Mouse (Mus musculus): Measurements from ENCODE around the gene Prkg1. TPM values are rescaled to one million over a fixed set of nuclear protein-coding genes. Genes with fewer than 3 reads are reported as not detected.
A peak's percentile ranks its signal among the peaks of the same experiment; 100 is the strongest.

The Prkg1 gene
- polyA plus RNA-seq, 1 experiment from 2014 or later, result 13.7 TPM

DNA sequence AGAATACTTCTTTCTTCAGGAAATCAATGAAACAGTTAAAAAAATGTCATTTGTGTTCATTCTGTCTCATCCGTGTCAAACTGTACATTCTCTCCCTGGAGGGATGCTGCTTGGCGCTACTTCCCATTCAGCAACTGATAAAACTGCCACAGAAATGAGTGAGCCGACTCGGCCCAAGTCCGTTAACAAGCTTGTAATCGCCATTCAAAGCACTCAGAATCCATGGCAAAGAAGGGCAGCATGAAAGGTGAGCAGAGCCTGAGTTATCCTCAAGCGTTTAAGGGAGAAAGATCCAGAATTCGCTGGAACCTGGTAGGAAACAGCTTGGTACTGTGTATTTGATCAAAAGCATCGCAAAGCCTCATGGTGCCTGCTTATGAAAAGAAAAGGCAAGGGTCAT is 339.6 kb downstream of the Prkg1 start:
- Histone ChIP-seq H3K9ac (ENCODE audit: low read depth, low read length) (no peak overlapping the region), H3K27me3 (replicated peaks; ENCODE audit: control insufficient read depth, insufficient read depth, low read length) (no peaks in the 10 kb centered on the region), H3K27ac (replicated peaks; ENCODE audit: low read depth, low read length) (no peak overlapping the region), H3K4me2 (ENCODE audit: low read depth, low read length) (0 out of 2 replicates have a peak overlapping the region, but pooled peaks have one; percentile 12), H3K36me3 (ENCODE audit: control insufficient read depth, insufficient read depth, low read length) (no peaks in the 10 kb centered on the region), H3K4me1 (ENCODE audit: control insufficient read depth, insufficient read depth, low read length) (peaks cover 15% of the 10 kb centered on the region), H3K4me3 (ENCODE audit: low read depth, low read length) (no peak overlapping the region), H3K9me3 (ENCODE audit: control insufficient read depth, low read length) (no peaks in the 10 kb centered on the region)
- DNase-seq (ENCODE audit: low spot score), result peak; percentile 14
- no peak for ATAC-seq (ENCODE audit: low read depth)
- WGBS, result 40% methylated on average over 9 of the region's 9 CpGs

DNA sequence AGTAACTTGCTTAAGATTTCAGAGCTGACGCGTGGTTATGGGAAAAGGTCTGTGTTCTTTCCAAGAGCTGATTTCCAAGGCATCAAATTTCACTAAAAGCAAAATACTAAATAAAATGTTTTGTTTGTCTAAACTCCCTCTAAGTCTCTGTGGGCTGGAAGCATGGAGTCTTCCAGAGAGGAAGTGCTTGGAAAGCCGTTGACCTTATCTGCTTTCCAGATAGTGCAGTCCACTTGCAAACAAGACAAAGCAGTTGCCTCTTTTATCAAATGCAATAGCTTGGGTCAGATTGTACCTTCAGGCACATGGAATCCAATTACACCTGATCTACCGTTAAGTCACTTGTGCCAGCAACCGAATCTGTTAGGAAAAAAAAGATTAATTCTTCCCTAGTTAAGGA is 340.5 kb downstream of the Prkg1 start:
- no peaks in the 10 kb centered on the region for H3K36me3 ChIP-seq (ENCODE audit: control insufficient read depth, insufficient read depth, low read length)
- peaks cover 15% of the 10 kb centered on the region for H3K4me1 ChIP-seq (ENCODE audit: control insufficient read depth, insufficient read depth, low read length)
- ATAC-seq (ENCODE audit: low read depth) (peak; percentile 18; the same call in 1 of the 2 replicates), DNase-seq (ENCODE audit: low spot score) (peak; percentile 52)
- H3K27ac ChIP-seq (replicated peaks; ENCODE audit: low read depth, low read length), result no peak overlapping the region
- no peak overlapping the region for H3K4me3 ChIP-seq (ENCODE audit: low read depth, low read length)
- no peak overlapping the region for H3K4me2 ChIP-seq (ENCODE audit: low read depth, low read length)
- no peaks in the 10 kb centered on the region for H3K27me3 ChIP-seq (replicated peaks; ENCODE audit: control insufficient read depth, insufficient read depth, low read length)
- WGBS, result 33% methylated on average over 5 of the region's 5 CpGs
- no peak overlapping the region for H3K9ac ChIP-seq (ENCODE audit: low read depth, low read length)
- no peaks in the 10 kb centered on the region for H3K9me3 ChIP-seq (ENCODE audit: control insufficient read depth, low read length)

DNA sequence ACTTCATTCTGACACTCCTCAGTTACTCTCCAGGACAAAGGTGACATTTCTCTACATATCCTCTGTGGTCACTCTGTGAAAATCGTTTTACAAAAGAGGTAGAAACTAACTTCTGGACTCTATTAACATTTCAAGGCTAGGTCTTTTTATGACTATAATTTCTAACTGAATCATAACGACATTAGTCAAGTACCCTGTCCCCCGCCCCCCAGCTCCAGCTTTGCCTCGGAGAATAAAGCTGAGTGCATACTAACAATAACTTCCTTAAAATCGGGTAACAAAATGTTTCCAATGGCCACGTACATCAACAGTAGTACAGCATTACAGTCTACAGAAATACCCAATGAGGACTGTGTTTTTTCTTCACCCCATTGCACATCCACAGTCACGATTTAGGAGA is 351.3 kb downstream of the Prkg1 start:
- H3K27me3 ChIP-seq (replicated peaks; ENCODE audit: control insufficient read depth, insufficient read depth, low read length), result no peaks in the 10 kb centered on the region
- no peak for ATAC-seq (ENCODE audit: low read depth)
- H3K4me3 ChIP-seq (ENCODE audit: low read depth, low read length), result no peak overlapping the region
- no peaks in the 10 kb centered on the region for H3K9me3 ChIP-seq (ENCODE audit: control insufficient read depth, low read length)
- H3K36me3 ChIP-seq (ENCODE audit: control insufficient read depth, insufficient read depth, low read length), result no peaks in the 10 kb centered on the region
- no peak overlapping the region for H3K9ac ChIP-seq (ENCODE audit: low read depth, low read length)
- no peak for DNase-seq (ENCODE audit: low spot score)
- no peaks in the 10 kb centered on the region for H3K4me1 ChIP-seq (ENCODE audit: control insufficient read depth, insufficient read depth, low read length)
- H3K4me2 ChIP-seq (ENCODE audit: low read depth, low read length), result no peak overlapping the region
- WGBS, result 78% methylated on average over 7 of the region's 7 CpGs
- H3K27ac ChIP-seq (replicated peaks; ENCODE audit: low read depth, low read length), result no peak overlapping the region

DNA sequence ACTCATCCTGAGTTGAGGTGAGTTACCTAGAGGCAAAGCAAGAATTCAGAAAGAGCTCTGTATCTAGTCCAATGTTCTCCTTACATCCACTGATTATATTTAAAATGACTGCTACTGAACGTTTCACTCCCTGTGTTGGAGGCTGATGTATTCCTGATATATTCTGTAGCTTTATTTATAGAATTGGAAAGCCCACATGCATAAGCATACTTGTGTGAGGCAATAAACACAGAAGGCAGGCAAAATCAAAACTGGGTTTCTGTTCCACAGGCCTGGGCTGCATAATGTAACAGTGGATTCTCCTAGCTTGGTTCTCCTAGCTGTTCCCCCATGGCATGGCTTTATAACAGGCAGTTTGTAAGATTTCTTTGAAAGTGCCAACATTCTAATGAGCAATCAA is 368.7 kb downstream of the Prkg1 start:
- Histone ChIP-seq H3K36me3 (ENCODE audit: control insufficient read depth, insufficient read depth, low read length) (no peaks in the 10 kb centered on the region), H3K9ac (ENCODE audit: low read depth, low read length) (no peak overlapping the region), H3K4me1 (ENCODE audit: control insufficient read depth, insufficient read depth, low read length) (no peaks in the 10 kb centered on the region), H3K4me2 (ENCODE audit: low read depth, low read length) (no peak overlapping the region), H3K4me3 (ENCODE audit: low read depth, low read length) (no peak overlapping the region), H3K9me3 (ENCODE audit: control insufficient read depth, low read length) (no peaks in the 10 kb centered on the region), H3K27me3 (replicated peaks; ENCODE audit: control insufficient read depth, insufficient read depth, low read length) (no peaks in the 10 kb centered on the region), H3K27ac (replicated peaks; ENCODE audit: low read depth, low read length) (no peak overlapping the region)
- no peak for ATAC-seq (ENCODE audit: low read depth)
- no peak for DNase-seq (ENCODE audit: low spot score)
- WGBS, result 81% methylated on average over 1 of the region's 1 CpGs

DNA sequence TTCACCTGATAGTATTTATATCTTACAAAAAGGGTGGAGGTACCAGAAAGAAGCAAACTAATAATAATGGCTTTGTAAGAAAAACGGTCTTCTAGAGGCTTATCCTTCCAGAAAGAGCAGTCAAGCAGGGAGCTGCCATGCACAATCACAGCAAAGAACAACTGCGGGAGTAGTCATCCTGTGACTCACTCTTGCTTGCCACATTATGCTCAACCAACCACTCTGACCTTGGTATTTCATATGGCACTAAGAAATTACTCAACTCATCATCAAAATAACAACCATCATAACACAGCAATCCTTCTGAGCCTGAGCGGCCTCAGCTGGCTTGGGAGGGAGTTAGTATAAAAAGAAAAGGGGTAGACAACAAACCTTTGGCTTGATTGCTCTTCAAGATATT is 379.5 kb downstream of the Prkg1 start:
- Histone ChIP-seq H3K4me3 (ENCODE audit: low read depth, low read length) (no peak overlapping the region), H3K9ac (ENCODE audit: low read depth, low read length) (no peak overlapping the region), H3K27me3 (replicated peaks; ENCODE audit: control insufficient read depth, insufficient read depth, low read length) (no peaks in the 10 kb centered on the region), H3K4me2 (ENCODE audit: low read depth, low read length) (no peak overlapping the region), H3K27ac (replicated peaks; ENCODE audit: low read depth, low read length) (no peak overlapping the region), H3K36me3 (ENCODE audit: control insufficient read depth, insufficient read depth, low read length) (no peaks in the 10 kb centered on the region), H3K9me3 (ENCODE audit: control insufficient read depth, low read length) (no peaks in the 10 kb centered on the region), H3K4me1 (ENCODE audit: control insufficient read depth, insufficient read depth, low read length) (no peaks in the 10 kb centered on the region)
- 85% methylated on average over 3 of the region's 3 CpGs for WGBS
- no peak for ATAC-seq (ENCODE audit: low read depth)
- no peak for DNase-seq (ENCODE audit: low spot score)

DNA sequence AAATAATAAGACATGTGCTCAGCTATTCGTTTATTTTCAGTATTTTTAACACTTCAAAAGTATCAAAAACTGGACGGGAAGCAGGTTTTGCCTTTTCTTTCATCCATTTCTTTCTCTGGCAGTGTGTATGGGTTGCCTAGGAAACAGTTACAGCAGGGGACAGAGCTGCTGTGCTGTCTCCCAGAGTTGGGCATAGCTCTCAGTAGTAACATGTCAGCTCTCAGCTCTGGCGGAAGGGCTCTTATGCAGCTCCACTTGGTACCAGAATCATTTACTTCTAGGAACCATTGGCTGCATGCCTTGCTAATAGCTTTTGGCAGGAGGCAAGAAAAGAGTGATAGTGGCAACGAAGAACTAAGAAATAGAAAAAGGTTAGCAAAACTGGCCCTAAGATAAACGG is 381.0 kb downstream of the Prkg1 start:
- no peak for ATAC-seq (ENCODE audit: low read depth)
- Histone ChIP-seq H3K4me1 (ENCODE audit: control insufficient read depth, insufficient read depth, low read length) (peaks cover 5% of the 10 kb centered on the region; the same call in 1 of the 2 replicates), H3K27ac (replicated peaks; ENCODE audit: low read depth, low read length) (no peak overlapping the region), H3K4me2 (ENCODE audit: low read depth, low read length) (no peak overlapping the region), H3K27me3 (replicated peaks; ENCODE audit: control insufficient read depth, insufficient read depth, low read length) (no peaks in the 10 kb centered on the region), H3K36me3 (ENCODE audit: control insufficient read depth, insufficient read depth, low read length) (no peaks in the 10 kb centered on the region), H3K4me3 (ENCODE audit: low read depth, low read length) (no peak overlapping the region), H3K9me3 (ENCODE audit: control insufficient read depth, low read length) (no peaks in the 10 kb centered on the region), H3K9ac (ENCODE audit: low read depth, low read length) (no peak overlapping the region)
- WGBS, result 72% methylated on average over 5 of the region's 5 CpGs
- DNase-seq (ENCODE audit: low spot score), result no peak

DNA sequence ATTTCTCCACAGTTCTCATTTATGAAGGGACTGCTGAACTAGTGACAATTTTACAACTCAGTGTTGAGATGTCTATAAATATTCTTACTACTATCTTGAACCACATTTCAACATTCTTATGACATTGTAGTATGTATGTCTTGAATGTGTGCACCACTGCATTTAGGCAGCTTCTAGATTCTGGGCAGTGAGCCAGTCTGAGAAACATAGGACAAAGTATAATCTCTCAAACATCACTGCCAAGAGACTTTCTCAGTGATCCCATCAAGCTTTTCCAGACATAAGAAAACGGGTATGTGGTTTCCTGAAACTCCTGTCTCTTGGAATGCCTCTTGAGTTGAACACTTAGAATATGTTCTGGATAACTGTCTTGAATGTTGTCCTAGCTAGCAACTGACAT is 394.7 kb downstream of the Prkg1 start:
- Histone ChIP-seq H3K36me3 (ENCODE audit: control insufficient read depth, insufficient read depth, low read length) (no peaks in the 10 kb centered on the region), H3K4me3 (ENCODE audit: low read depth, low read length) (no peak overlapping the region), H3K27me3 (replicated peaks; ENCODE audit: control insufficient read depth, insufficient read depth, low read length) (no peaks in the 10 kb centered on the region), H3K27ac (replicated peaks; ENCODE audit: low read depth, low read length) (no peak overlapping the region), H3K9ac (ENCODE audit: low read depth, low read length) (no peak overlapping the region), H3K4me2 (ENCODE audit: low read depth, low read length) (no peak overlapping the region), H3K9me3 (ENCODE audit: control insufficient read depth, low read length) (no peaks in the 10 kb centered on the region), H3K4me1 (ENCODE audit: control insufficient read depth, insufficient read depth, low read length) (no peaks in the 10 kb centered on the region; the same call in 1 of the 2 replicates)
- WGBS, result 28% methylated on average over 1 of the region's 1 CpGs
- DNase-seq (ENCODE audit: low spot score) (peak; percentile 71), ATAC-seq (ENCODE audit: low read depth) (no peak)

DNA sequence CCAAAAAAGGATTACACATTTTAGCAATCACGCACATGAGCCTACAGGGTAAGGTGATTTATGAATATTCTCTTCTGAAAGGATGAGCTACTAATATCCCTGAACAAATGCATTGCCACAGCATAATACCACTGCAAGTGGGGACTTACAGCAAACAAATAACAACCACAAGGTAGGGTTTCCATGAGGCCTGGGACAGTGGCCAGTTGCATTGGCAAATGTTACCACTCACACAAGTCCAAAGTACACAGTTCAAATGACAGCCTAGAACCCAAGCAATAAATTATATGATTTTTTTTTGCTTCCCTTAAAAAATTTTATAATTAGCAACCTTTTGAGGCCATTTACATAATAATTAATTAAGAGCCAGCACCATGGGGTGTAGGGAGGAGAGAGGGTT is 395.7 kb downstream of the Prkg1 start:
- WGBS, result 85% methylated on average over 1 of the region's 1 CpGs

DNA sequence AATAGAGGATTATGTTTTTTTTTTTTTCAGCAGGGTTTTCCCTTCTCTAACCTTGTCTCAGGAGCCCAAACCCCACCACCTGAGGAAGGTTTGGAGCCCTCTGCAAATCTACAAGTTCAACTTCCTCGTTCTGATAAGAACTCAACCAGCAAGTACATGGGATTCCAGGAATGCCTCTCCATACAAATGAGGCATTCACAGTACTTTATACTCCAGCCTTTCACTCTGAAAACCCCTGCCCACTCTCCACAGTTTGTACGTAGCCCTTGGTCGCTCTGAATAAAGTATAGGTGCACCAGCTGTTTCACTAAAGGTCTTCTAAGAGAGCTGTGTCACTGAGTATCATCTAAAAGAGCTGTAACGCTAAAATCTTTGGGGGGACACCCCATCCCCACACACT is 402.8 kb downstream of the Prkg1 start:
- no peak for ATAC-seq (ENCODE audit: low read depth)
- no peaks in the 10 kb centered on the region for H3K27me3 ChIP-seq (replicated peaks; ENCODE audit: control insufficient read depth, insufficient read depth, low read length)
- H3K4me2 ChIP-seq (ENCODE audit: low read depth, low read length), result no peak overlapping the region
- WGBS, result 62% methylated on average over 4 of the region's 4 CpGs
- DNase-seq (ENCODE audit: low spot score), result no peak
- no peaks in the 10 kb centered on the region for H3K9me3 ChIP-seq (ENCODE audit: control insufficient read depth, low read length)
- H3K9ac ChIP-seq (ENCODE audit: low read depth, low read length), result no peak overlapping the region
- no peak overlapping the region for H3K4me3 ChIP-seq (ENCODE audit: low read depth, low read length)
- no peak overlapping the region for H3K27ac ChIP-seq (replicated peaks; ENCODE audit: low read depth, low read length)
- H3K4me1 ChIP-seq (ENCODE audit: control insufficient read depth, insufficient read depth, low read length), result no peaks in the 10 kb centered on the region
- no peaks in the 10 kb centered on the region for H3K36me3 ChIP-seq (ENCODE audit: control insufficient read depth, insufficient read depth, low read length)

More for the DNA sequence above, 395.7 kb downstream of the Prkg1 start:
- no peaks in the 10 kb centered on the region for H3K27me3 ChIP-seq (replicated peaks; ENCODE audit: control insufficient read depth, insufficient read depth, low read length)
- no peaks in the 10 kb centered on the region for H3K36me3 ChIP-seq (ENCODE audit: control insufficient read depth, insufficient read depth, low read length)
- no peak overlapping the region for H3K27ac ChIP-seq (replicated peaks; ENCODE audit: low read depth, low read length)
- no peak overlapping the region for H3K9ac ChIP-seq (ENCODE audit: low read depth, low read length)
- no peaks in the 10 kb centered on the region for H3K9me3 ChIP-seq (ENCODE audit: control insufficient read depth, low read length)
- no peaks in the 10 kb centered on the region; the same call in 1 of the 2 replicates for H3K4me1 ChIP-seq (ENCODE audit: control insufficient read depth, insufficient read depth, low read length)
- H3K4me3 ChIP-seq (ENCODE audit: low read depth, low read length), result no peak overlapping the region
- DNase-seq (ENCODE audit: low spot score) (no peak), ATAC-seq (ENCODE audit: low read depth) (no peak)
- H3K4me2 ChIP-seq (ENCODE audit: low read depth, low read length), result no peak overlapping the region

Data from embryonic facial prominence, embryonic 14.5 days (tissue).